Mouse (Mus musculus): ENCODE data around the gene Taldo1. TPM values are rescaled to one million over a fixed set of nuclear protein-coding genes. Genes with fewer than 3 reads are reported as not detected.
A peak's percentile ranks its signal among the peaks of the same experiment; 100 is the strongest.

The Taldo1 gene
- polyA plus RNA-seq, 1 experiment, result 259 TPM

GRCm38 (mm10) chr7:141430585-141431240 is 38.7 kb downstream of the Taldo1 start:
- H3ac ChIP-seq (ENCODE audit: control insufficient read depth, insufficient read length), result no peak overlapping the region
- H3K4me3 ChIP-seq, result no peak overlapping the region
- H3K4me2 ChIP-seq (ENCODE audit: low read depth), result no peak overlapping the region
- H3K79me2 ChIP-seq (ENCODE audit: control insufficient read depth, insufficient read depth), result peaks cover 6% of the 10 kb centered on the region
- no peak for TF ChIP-seq TCF12 (IDR thresholded peaks at IDR 0.05; ENCODE audit: insufficient read depth, poor library complexity, severe bottlenecking)
- no peak for TF ChIP-seq TCF3 (IDR thresholded peaks at IDR 0.05; ENCODE audit: insufficient read length, low read depth)
- TF ChIP-seq POLR2AphosphoS2 (IDR thresholded peaks at IDR 0.05; ENCODE audit: insufficient read length, low read depth), result no peak
- TF ChIP-seq CEBPB (IDR thresholded peaks at IDR 0.05; ENCODE audit: insufficient read depth, poor library complexity, severe bottlenecking), result no peak
- no peak for TF ChIP-seq REST (IDR thresholded peaks at IDR 0.05; ENCODE audit: insufficient read depth, insufficient read length)
- no peak for TF ChIP-seq MAX (IDR thresholded peaks at IDR 0.05; ENCODE audit: low read depth)
- no peaks in the 10 kb centered on the region for H3K36me3 ChIP-seq (ENCODE audit: control insufficient read depth, insufficient read depth)
- no peaks in the 10 kb centered on the region for H3K27me3 ChIP-seq (ENCODE audit: control insufficient read depth, insufficient read depth, insufficient read length)

- no peak overlapping the region for H3K4me2 ChIP-seq (ENCODE audit: low read depth)
Observed at GRCm38 (mm10) chr7:141431434-141432185, 39.6 kb downstream of the Taldo1 start.

GRCm38 (mm10) chr7:141432186-141432611 is 40.2 kb downstream of the Taldo1 start:
- H3ac ChIP-seq (ENCODE audit: control insufficient read depth, insufficient read length), result no peak overlapping the region
- H3K36me3 ChIP-seq (ENCODE audit: control insufficient read depth, insufficient read depth), result no peaks in the 10 kb centered on the region
- no peak overlapping the region for H3K4me2 ChIP-seq (ENCODE audit: low read depth)
- H3K27me3 ChIP-seq (ENCODE audit: control insufficient read depth, insufficient read depth, insufficient read length), result no peaks in the 10 kb centered on the region
- TF ChIP-seq MAX (IDR thresholded peaks at IDR 0.05; ENCODE audit: low read depth) (no peak), MYOG (IDR thresholded peaks at IDR 0.05; ENCODE audit: control insufficient read depth in 1 of 3, insufficient read depth in 1 of 3, insufficient read length in 2 of 3, low read depth in 2 of 3) (peak in 1 of 3 experiments; percentile 22), MYOD1 (IDR thresholded peaks at IDR 0.05; ENCODE audit: control insufficient read depth in 1 of 3, insufficient read length in 2 of 3, low read depth in 2 of 3) (peak in 1 of 3 experiments; percentile 27), E2F4 (IDR thresholded peaks at IDR 0.05; ENCODE audit: insufficient read depth) (no peak)
- peaks cover 12% of the 10 kb centered on the region for H3K79me2 ChIP-seq (ENCODE audit: control insufficient read depth, insufficient read depth)
- no peak overlapping the region for H3K4me3 ChIP-seq

More at GRCm38 (mm10) chr7:141431434-141432185, 39.6 kb downstream of the Taldo1 start:
- Histone ChIP-seq H3K4me3 (no peak overlapping the region), H3K27me3 (ENCODE audit: control insufficient read depth, insufficient read depth, insufficient read length) (no peaks in the 10 kb centered on the region), H3K36me3 (ENCODE audit: control insufficient read depth, insufficient read depth) (no peaks in the 10 kb centered on the region), H3K79me2 (ENCODE audit: control insufficient read depth, insufficient read depth) (peaks cover 7% of the 10 kb centered on the region), H3ac (ENCODE audit: control insufficient read depth, insufficient read length) (no peak overlapping the region)
- no peak for TF ChIP-seq MYOG (IDR thresholded peaks at IDR 0.05; ENCODE audit: control insufficient read depth in 1 of 3, insufficient read depth in 1 of 3, insufficient read length in 2 of 3, low read depth in 2 of 3)
- TF ChIP-seq E2F4 (IDR thresholded peaks at IDR 0.05; ENCODE audit: insufficient read depth), result no peak
- TF ChIP-seq POLR2A (IDR thresholded peaks at IDR 0.05; ENCODE audit: insufficient read length, low read depth), result no peak
- no peak for TF ChIP-seq MYOD1 (IDR thresholded peaks at IDR 0.05; ENCODE audit: control insufficient read depth in 1 of 3, insufficient read length in 2 of 3, low read depth in 2 of 3)
- TF ChIP-seq POLR2AphosphoS2 (IDR thresholded peaks at IDR 0.05; ENCODE audit: insufficient read length, low read depth), result no peak
- no peak for TF ChIP-seq TCF3 (IDR thresholded peaks at IDR 0.05; ENCODE audit: insufficient read length, low read depth)
- TF ChIP-seq USF1 (IDR thresholded peaks at IDR 0.05; ENCODE audit: low read depth), result no peak
- no peak for TF ChIP-seq CEBPB (IDR thresholded peaks at IDR 0.05; ENCODE audit: insufficient read depth, poor library complexity, severe bottlenecking)
- no peak for TF ChIP-seq MAX (IDR thresholded peaks at IDR 0.05; ENCODE audit: low read depth)
- TF ChIP-seq TCF12 (IDR thresholded peaks at IDR 0.05; ENCODE audit: insufficient read depth, poor library complexity, severe bottlenecking), result no peak
- TF ChIP-seq REST (IDR thresholded peaks at IDR 0.05; ENCODE audit: insufficient read depth, insufficient read length), result no peak
- TF ChIP-seq SRF (IDR thresholded peaks at IDR 0.05; ENCODE audit: control insufficient read depth, insufficient read length, low read depth), result no peak

- H3K4me2 ChIP-seq (ENCODE audit: low read depth), result no peak overlapping the region
- H3ac ChIP-seq (ENCODE audit: control insufficient read depth, insufficient read length), result no peak overlapping the region
- no peaks in the 10 kb centered on the region for H3K27me3 ChIP-seq (ENCODE audit: control insufficient read depth, insufficient read depth, insufficient read length)
- H3K36me3 ChIP-seq (ENCODE audit: control insufficient read depth, insufficient read depth), result no peaks in the 10 kb centered on the region
- H3K79me2 ChIP-seq (ENCODE audit: control insufficient read depth, insufficient read depth), result peaks cover 12% of the 10 kb centered on the region
- H3K4me3 ChIP-seq, result no peak overlapping the region
- no peak for TF ChIP-seq CEBPB (IDR thresholded peaks at IDR 0.05; ENCODE audit: insufficient read depth, poor library complexity, severe bottlenecking)
- no peak for TF ChIP-seq TCF3 (IDR thresholded peaks at IDR 0.05; ENCODE audit: insufficient read length, low read depth)
- TF ChIP-seq MYOG (IDR thresholded peaks at IDR 0.05; ENCODE audit: control insufficient read depth in 1 of 3, insufficient read depth in 1 of 3, insufficient read length in 2 of 3, low read depth in 2 of 3), result no peak
- TF ChIP-seq SRF (IDR thresholded peaks at IDR 0.05; ENCODE audit: control insufficient read depth, insufficient read length, low read depth), result no peak
- no peak for TF ChIP-seq POLR2A (IDR thresholded peaks at IDR 0.05; ENCODE audit: insufficient read length, low read depth)
- TF ChIP-seq E2F4 (IDR thresholded peaks at IDR 0.05; ENCODE audit: insufficient read depth), result no peak
- no peak for TF ChIP-seq TCF12 (IDR thresholded peaks at IDR 0.05; ENCODE audit: insufficient read depth, poor library complexity, severe bottlenecking)
- no peak for TF ChIP-seq REST (IDR thresholded peaks at IDR 0.05; ENCODE audit: insufficient read depth, insufficient read length)
- TF ChIP-seq MAX (IDR thresholded peaks at IDR 0.05; ENCODE audit: low read depth), result no peak
- TF ChIP-seq POLR2AphosphoS2 (IDR thresholded peaks at IDR 0.05; ENCODE audit: insufficient read length, low read depth), result no peak
- TF ChIP-seq USF1 (IDR thresholded peaks at IDR 0.05; ENCODE audit: low read depth), result no peak
- TF ChIP-seq MYOD1 (IDR thresholded peaks at IDR 0.05; ENCODE audit: control insufficient read depth in 1 of 3, insufficient read length in 2 of 3, low read depth in 2 of 3), result no peak
Observed at GRCm38 (mm10) chr7:141432741-141433516, 40.9 kb downstream of the Taldo1 start.

Measured in myocyte (in vitro differentiated cells).